Mouse (Mus musculus) midbrain, embryonic 10.5 days (tissue): ENCODE results near the gene Gm19426. TPM values are rescaled to one million over a fixed set of nuclear protein-coding genes. Genes with fewer than 3 reads are reported as not detected.
A peak's percentile ranks its signal among the peaks of the same experiment; 100 is the strongest.

ENCODE experiments used
- DNase-seq: peaks from one replicate; pipeline ENCODE4 v3.0.0-alpha.2; 2017; ENCODE audit warnings: low spot score
- H3K27ac ChIP-seq: fragments of 300-500 bp; sonication (generic); replicated peaks from 2 replicates; pipeline ENCODE4 v1.5.1; 2016; ENCODE audit warnings: mild to moderate bottlenecking
- H3K27me3 ChIP-seq: fragments of 300-500 bp; sonication (generic); 2 replicates; pipeline ENCODE4 v1.6.1; 2016; ENCODE audit warnings: low read depth, mild to moderate bottlenecking; ENCODE audit not compliant: poor library complexity, severe bottlenecking
- H3K36me3 ChIP-seq: fragments of 300-500 bp; sonication (generic); 2 replicates; pipeline ENCODE4 v1.6.1; 2016; ENCODE audit warnings: mild to moderate bottlenecking, moderate library complexity
- H3K4me1 ChIP-seq: fragments of 300-500 bp; sonication (generic); 2 replicates; pipeline ENCODE4 v1.6.1; 2016
- H3K4me3 ChIP-seq: fragments of 300-500 bp; sonication (generic); 2 replicates; pipeline ENCODE4 v1.5.1; 2016; ENCODE audit warnings: mild to moderate bottlenecking, moderate library complexity
- H3K9me3 ChIP-seq: fragments of 300-500 bp; sonication (generic); replicated peaks from 2 replicates; pipeline ENCODE4 v1.6.1; 2016; ENCODE audit warnings: mild to moderate bottlenecking
- WGBS: fragments of 180-500 bp; shearing (Covaris S2); methylation state at CpG from one replicate; pipeline ENCODE4 v1.1.7; 2016; 5-methylcytosine and 5-hydroxymethylcytosine counted together
- microRNA counts: library from miRNA; unstranded; fragments of <30 nt; microRNA quantifications from one replicate; lab custom pipeline; 2017
- microRNA-seq: library from miRNA; unstranded; fragments of <30 nt; microRNA quantifications from one replicate; pipeline ENCODE4, GENCODE M21; 2017
- polyA plus RNA-seq: library from polyadenylated mRNA; unstranded; fragments of >200 nt; fragmentation: Nextera tagmentation; extraction: Ambion mirVana; gene quantifications from 2 replicates; pipeline ENCODE4 v1.2.1, GENCODE M21; 2016

Gene Gm19426
- polyA plus RNA-seq, 1 experiment from 2014 or later: 9.0 TPM

GRCm38 (mm10) chr2:84714422-84714810 is 29.0 kb downstream of the Gm19426 start:
- Histone ChIP-seq H3K9me3 (no peaks in the 10 kb centered on the region), H3K4me3 (peak overlapping the region; percentile 96), H3K27ac (peak overlapping the region; percentile 96), H3K27me3 (no peaks in the 10 kb centered on the region), H3K4me1 (peaks cover 29% of the 10 kb centered on the region), H3K36me3 (peaks cover 25% of the 10 kb centered on the region)
- WGBS: under 1% methylated on average over 24 of the region's 26 CpGs
- DNase-seq: no peak

GRCm38 (mm10) chr2:84711898-84712297 is 31.6 kb downstream of the Gm19426 start:
- peaks cover 27% of the 10 kb centered on the region for H3K4me1 ChIP-seq

GRCm38 (mm10) chr2:84707523-84707922 is 35.9 kb downstream of the Gm19426 start:
- Histone ChIP-seq H3K27ac (no peak overlapping the region), H3K4me1 (0 out of 2 replicates have a peak, but pooled peaks cover 1% of the 10 kb centered on the region), H3K9me3 (no peaks in the 10 kb centered on the region), H3K36me3 (peaks cover 87% of the 10 kb centered on the region), H3K4me3 (no peak overlapping the region), H3K27me3 (no peaks in the 10 kb centered on the region)
- no peak for DNase-seq
- WGBS: 70% methylated on average over 1 of the region's 1 CpGs

More at GRCm38 (mm10) chr2:84711898-84712297, 31.6 kb downstream of the Gm19426 start:
- Histone ChIP-seq H3K9me3 (no peaks in the 10 kb centered on the region), H3K27me3 (no peaks in the 10 kb centered on the region), H3K27ac (no peak overlapping the region), H3K36me3 (peaks cover 50% of the 10 kb centered on the region), H3K4me3 (no peak overlapping the region)
- 92% methylated on average over 2 of the region's 2 CpGs for WGBS
- no peak for DNase-seq

- H3K9me3 ChIP-seq: no peaks in the 10 kb centered on the region
- no peak overlapping the region for H3K4me3 ChIP-seq
- H3K36me3 ChIP-seq: peaks cover 90% of the 10 kb centered on the region
- no peak for DNase-seq
- H3K27me3 ChIP-seq: no peaks in the 10 kb centered on the region
- no peaks in the 10 kb centered on the region for H3K4me1 ChIP-seq
- 89% methylated on average over 1 of the region's 1 CpGs for WGBS
- no peak overlapping the region for H3K27ac ChIP-seq
These were observed 38.2 kb downstream of the Gm19426 start for GRCm38 (mm10) chr2:84705295-84705694.

- WGBS: 79% methylated on average over 5 of the region's 5 CpGs
These were observed 39.1 kb downstream of the Gm19426 start for GRCm38 (mm10) chr2:84704329-84704728.

GRCm38 (mm10) chr2:84703497-84703896 is 40.0 kb downstream of the Gm19426 start:
- Histone ChIP-seq H3K27ac (no peak overlapping the region), H3K9me3 (no peaks in the 10 kb centered on the region), H3K4me1 (no peaks in the 10 kb centered on the region), H3K27me3 (no peaks in the 10 kb centered on the region), H3K4me3 (no peak overlapping the region), H3K36me3 (peaks cover 90% of the 10 kb centered on the region)
- no peak for DNase-seq
- WGBS: 92% methylated on average over 1 of the region's 1 CpGs

More at GRCm38 (mm10) chr2:84704329-84704728, 39.1 kb downstream of the Gm19426 start:
- Histone ChIP-seq H3K27me3 (no peaks in the 10 kb centered on the region), H3K4me3 (no peak overlapping the region), H3K4me1 (no peaks in the 10 kb centered on the region), H3K27ac (no peak overlapping the region), H3K9me3 (no peaks in the 10 kb centered on the region), H3K36me3 (peaks cover 90% of the 10 kb centered on the region)
- no peak for DNase-seq

GRCm38 (mm10) chr2:84695007-84695695 is 48.3 kb downstream of the Gm19426 start:
- no peaks in the 10 kb centered on the region for H3K27me3 ChIP-seq
- peaks cover 90% of the 10 kb centered on the region for H3K36me3 ChIP-seq
- H3K9me3 ChIP-seq: no peaks in the 10 kb centered on the region
- no peak for DNase-seq
- H3K27ac ChIP-seq: no peak overlapping the region
- H3K4me1 ChIP-seq: no peaks in the 10 kb centered on the region
- no peak overlapping the region for H3K4me3 ChIP-seq
- 95% methylated on average over 5 of the region's 5 CpGs for WGBS

MicroRNA genes within 50 kb of the gene (microRNA counts, 519-probe panel; counts per million panel counts)
- 9,774 counts per million, percentile 93 among the panel's probes with 10 or more counts for microRNA mmu-miR-130a (lab: Ali Mortazavi, UCI)

Small RNA genes within 50 kb of the gene (microRNA-seq; reads per million reads assigned to microRNA genes)
- gene Mir130a: 37,890 reads per million, percentile 99 among the genes with 10 or more reads in this experiment

Other genes starting within 250 kb of the Gm19426 start
- gene Ctnnd1, start 92.9 kb downstream of the Gm19426 start, polyA plus RNA-seq: 37.5 and 40.9 TPM in 2 replicates
- gene Btbd18, start 84.6 kb downstream of the Gm19426 start, polyA plus RNA-seq: 0.22 and 0.47 TPM in 2 replicates
- 505 and 545 TPM in 2 replicates for gene Selenoh, start 72.9 kb downstream of the Gm19426 start, polyA plus RNA-seq
- gene Gm28635, start 65.6 kb downstream of the Gm19426 start, polyA plus RNA-seq: not detected in 2 replicates
- 46.8 and 48.4 TPM in 2 replicates for gene Med19, start 65.3 kb downstream of the Gm19426 start, polyA plus RNA-seq
- gene Tmx2, start 64.5 kb downstream of the Gm19426 start, polyA plus RNA-seq: 186 and 196 TPM in 2 replicates
- 22.8 and 26.0 TPM in 2 replicates for gene Zdhhc5, start 28.5 kb downstream of the Gm19426 start, polyA plus RNA-seq
- 51.6 and 52.6 TPM in 2 replicates for gene Clp1, start 16.3 kb downstream of the Gm19426 start, polyA plus RNA-seq
- 8.2 and 14.7 TPM in 2 replicates for gene Ypel4, start 9.6 kb downstream of the Gm19426 start, polyA plus RNA-seq
- gene Serping1, start 31.8 kb upstream of the Gm19426 start, polyA plus RNA-seq: 27.6 and 35.8 TPM in 2 replicates
- 33.0 and 34.5 TPM in 2 replicates for gene Ube2l6, start 55.2 kb upstream of the Gm19426 start, polyA plus RNA-seq
- gene Smtnl1, start 79.0 kb upstream of the Gm19426 start, polyA plus RNA-seq: 0.20 TPM in 1 of 2 replicates, not detected in the other
- 56.4 and 64.0 TPM in 2 replicates for gene Timm10, start 83.3 kb upstream of the Gm19426 start, polyA plus RNA-seq
- gene Slc43a1, start 95.2 kb upstream of the Gm19426 start, polyA plus RNA-seq: 22.4 and 26.1 TPM in 2 replicates
- gene Rtn4rl2, start 143.1 kb upstream of the Gm19426 start, polyA plus RNA-seq: 1.4 and 1.8 TPM in 2 replicates
- 22.1 and 24.7 TPM in 2 replicates for gene Slc43a3, start 192.9 kb upstream of the Gm19426 start, polyA plus RNA-seq
- gene Prg2, start 236.8 kb upstream of the Gm19426 start, polyA plus RNA-seq: 0.32 TPM in 1 of 2 replicates, not detected in the other
- not detected in 2 replicates for gene Prg3, start 244.6 kb upstream of the Gm19426 start, polyA plus RNA-seq